Mouse (Mus musculus) embryonic facial prominence, embryonic 11.5 days (tissue): ENCODE measurements around the gene Mettl23. TPM values are rescaled to one million over a fixed set of nuclear protein-coding genes. Genes with fewer than 3 reads are reported as not detected.
A peak's percentile ranks its signal among the peaks of the same experiment; 100 is the strongest.

ENCODE experiments used
- ATAC-seq: fragments of 200-750 bp; cut with Nextera tagmentation; replicated peaks from 2 replicates; pipeline ENCODE4 v1.8.0; 2017; ENCODE audit warnings: low read depth; ENCODE audit not compliant: insufficient number of reproducible peaks, low FRiP score, low TSS enrichment
- DNase-seq: peaks from one replicate; pipeline ENCODE4 v3.0.0-alpha.2; 2015; ENCODE audit warnings: low spot score
- H3K27ac ChIP-seq: fragments of 300-500 bp; sonication (generic); replicated peaks from 2 replicates; pipeline ENCODE4 v1.5.1; 2014; ENCODE audit warnings: mild to moderate bottlenecking, low read depth, low read length, control low read depth
- H3K27me3 ChIP-seq: fragments of 300-500 bp; sonication (generic); 2 replicates; pipeline ENCODE4 v1.6.1; 2014; ENCODE audit warnings: mild to moderate bottlenecking, low read length, moderate library complexity, mixed read lengths; ENCODE audit not compliant: control insufficient read depth, insufficient read depth
- H3K36me3 ChIP-seq: fragments of 300-500 bp; sonication (generic); replicated peaks from 2 replicates; pipeline ENCODE4 v1.6.1; 2014; ENCODE audit warnings: low read depth, mild to moderate bottlenecking, low read length, moderate library complexity, mixed read lengths; ENCODE audit not compliant: control insufficient read depth, insufficient read depth
- H3K4me1 ChIP-seq: fragments of 300-500 bp; sonication (generic); 2 replicates; pipeline ENCODE4 v1.6.1; 2014; ENCODE audit warnings: low read length, mixed read lengths; ENCODE audit not compliant: control insufficient read depth, insufficient read depth
- H3K4me2 ChIP-seq: fragments of 300-500 bp; sonication (generic); 2 replicates; pipeline ENCODE4 v1.6.1; 2014; ENCODE audit warnings: low read depth, mild to moderate bottlenecking, control low read depth, low read length, moderate library complexity
- H3K4me3 ChIP-seq: fragments of 300-500 bp; sonication (generic); 2 replicates; pipeline ENCODE4 v1.5.1; 2014; ENCODE audit warnings: low read depth, low read length, control low read depth
- H3K9ac ChIP-seq: fragments of 300-500 bp; sonication (generic); replicated peaks from 2 replicates; pipeline ENCODE4 v1.6.1; 2014; ENCODE audit warnings: mild to moderate bottlenecking, control low read depth, low read length
- H3K9me3 ChIP-seq: fragments of 300-500 bp; sonication (generic); replicated peaks from 2 replicates; pipeline ENCODE4 v1.6.1; 2016; ENCODE audit warnings: mild to moderate bottlenecking, low read length, inconsistent platforms, mixed read lengths; ENCODE audit not compliant: control insufficient read depth
- WGBS: fragments of 180-500 bp; shearing (Covaris S2); extraction: QIAGEN DNeasy Blood & Tissue Kit; methylation state at CpG from one replicate; pipeline ENCODE4 v1.1.7; 2014; 5-methylcytosine and 5-hydroxymethylcytosine counted together
- polyA plus RNA-seq: library from polyadenylated mRNA; unstranded; fragments of >200 nt; fragmentation: Nextera tagmentation; extraction: Ambion mirVana; gene quantifications from 2 replicates; pipeline ENCODE4 v1.2.1, GENCODE M21; 2014

Gene Mettl23
- polyA plus RNA-seq, 1 experiment from 2014 or later: 67.0 TPM

DNA sequence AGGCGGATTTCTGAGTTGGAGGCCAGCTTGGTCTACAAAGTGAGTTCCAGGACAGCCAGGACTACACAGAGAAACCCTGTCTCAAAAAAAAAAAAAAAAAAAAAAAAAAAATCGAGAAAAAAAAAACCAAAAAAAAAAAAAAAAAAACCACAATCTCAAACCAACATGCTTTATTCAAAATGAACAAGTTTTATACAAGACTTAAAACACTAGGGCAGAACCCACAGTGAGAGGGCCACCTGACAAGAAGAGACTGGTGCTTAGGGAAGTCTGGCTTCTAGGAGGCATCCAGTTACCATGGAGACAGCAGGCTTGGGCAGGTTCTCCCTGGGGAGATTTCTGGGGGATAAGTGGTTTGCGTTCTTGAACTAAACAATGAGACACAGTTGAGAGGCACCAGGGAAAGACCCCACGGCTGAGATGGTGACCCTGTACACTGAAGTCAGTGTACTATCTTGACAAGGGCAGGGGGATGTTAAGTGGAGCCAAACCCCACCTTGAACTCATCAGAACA is 10.8 kb upstream of the Mettl23 start:
- peak; percentile 71 for DNase-seq
- Histone ChIP-seq H3K27ac (no peak overlapping the region), H3K4me3 (no peak overlapping the region), H3K9ac (no peak overlapping the region), H3K27me3 (no peaks in the 10 kb centered on the region), H3K4me1 (peaks cover 3% of the 10 kb centered on the region; the same call in 1 of the 2 replicates), H3K4me2 (no peak overlapping the region), H3K36me3 (peaks cover 11% of the 10 kb centered on the region), H3K9me3 (no peaks in the 10 kb centered on the region)
- WGBS: 23% methylated on average over 4 of the region's 4 CpGs
- no peak for ATAC-seq

GRCm38 (mm10) chr11:116834954-116835353 is 8.1 kb upstream of the Mettl23 start:
- WGBS: 96% methylated on average over 1 of the region's 1 CpGs
- no peak for DNase-seq

DNA sequence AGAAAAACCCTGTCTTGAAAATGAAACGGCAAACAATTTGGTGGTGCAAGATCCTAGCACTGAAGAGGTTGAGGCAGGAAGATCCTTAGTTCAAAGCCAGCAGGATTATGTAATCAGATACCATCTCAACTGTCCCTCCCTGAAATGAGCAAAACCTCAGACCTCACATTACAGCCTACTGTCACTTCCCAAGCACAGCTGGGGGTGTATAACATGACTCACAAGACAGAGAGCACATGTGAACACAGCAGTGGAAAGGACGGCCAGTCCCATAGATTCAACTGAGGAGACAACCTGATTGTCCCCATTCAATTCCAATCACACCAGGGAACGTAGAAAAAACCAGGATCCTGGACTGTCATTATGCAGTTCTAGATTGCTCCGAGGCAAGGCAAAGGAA is 6.8 kb upstream of the Mettl23 start:
- no peak for ATAC-seq
- Histone ChIP-seq H3K9me3 (no peaks in the 10 kb centered on the region), H3K9ac (no peak overlapping the region), H3K27me3 (no peaks in the 10 kb centered on the region), H3K27ac (no peak overlapping the region), H3K4me3 (no peak overlapping the region), H3K4me1 (no peaks in the 10 kb centered on the region; the same call in 1 of the 2 replicates), H3K4me2 (no peak overlapping the region), H3K36me3 (peaks cover 14% of the 10 kb centered on the region)
- DNase-seq: no peak
- WGBS: 93% methylated on average over 4 of the region's 4 CpGs

More at GRCm38 (mm10) chr11:116834954-116835353, 8.1 kb upstream of the Mettl23 start:
- no peak for ATAC-seq
- H3K4me2 ChIP-seq: no peak overlapping the region
- H3K9me3 ChIP-seq: no peaks in the 10 kb centered on the region
- H3K4me3 ChIP-seq: no peak overlapping the region
- peaks cover 14% of the 10 kb centered on the region for H3K36me3 ChIP-seq
- no peak overlapping the region for H3K9ac ChIP-seq
- H3K27me3 ChIP-seq: no peaks in the 10 kb centered on the region
- H3K27ac ChIP-seq: no peak overlapping the region
- no peaks in the 10 kb centered on the region for H3K4me1 ChIP-seq

GRCm38 (mm10) chr11:116837441-116837840 is 5.6 kb upstream of the Mettl23 start:
- H3K9me3 ChIP-seq: no peaks in the 10 kb centered on the region
- H3K27ac ChIP-seq: no peak overlapping the region
- H3K27me3 ChIP-seq: no peaks in the 10 kb centered on the region
- 94% methylated on average over 10 of the region's 10 CpGs for WGBS
- no peak overlapping the region for H3K9ac ChIP-seq
- DNase-seq: no peak
- peaks cover 14% of the 10 kb centered on the region for H3K36me3 ChIP-seq
- ATAC-seq: no peak
- no peaks in the 10 kb centered on the region; the same call in 1 of the 2 replicates for H3K4me1 ChIP-seq
- no peak overlapping the region for H3K4me3 ChIP-seq
- no peak overlapping the region for H3K4me2 ChIP-seq

GRCm38 (mm10) chr11:116838936-116839335 is 4.1 kb upstream of the Mettl23 start:
- Histone ChIP-seq H3K4me1 (no peaks in the 10 kb centered on the region; the same call in 1 of the 2 replicates), H3K27ac (no peak overlapping the region), H3K9ac (no peak overlapping the region), H3K4me2 (no peak overlapping the region), H3K27me3 (no peaks in the 10 kb centered on the region), H3K36me3 (peaks cover 14% of the 10 kb centered on the region), H3K9me3 (no peaks in the 10 kb centered on the region), H3K4me3 (no peak overlapping the region)
- ATAC-seq (no peak), DNase-seq (no peak)
- WGBS: 87% methylated on average over 14 of the region's 14 CpGs

DNA sequence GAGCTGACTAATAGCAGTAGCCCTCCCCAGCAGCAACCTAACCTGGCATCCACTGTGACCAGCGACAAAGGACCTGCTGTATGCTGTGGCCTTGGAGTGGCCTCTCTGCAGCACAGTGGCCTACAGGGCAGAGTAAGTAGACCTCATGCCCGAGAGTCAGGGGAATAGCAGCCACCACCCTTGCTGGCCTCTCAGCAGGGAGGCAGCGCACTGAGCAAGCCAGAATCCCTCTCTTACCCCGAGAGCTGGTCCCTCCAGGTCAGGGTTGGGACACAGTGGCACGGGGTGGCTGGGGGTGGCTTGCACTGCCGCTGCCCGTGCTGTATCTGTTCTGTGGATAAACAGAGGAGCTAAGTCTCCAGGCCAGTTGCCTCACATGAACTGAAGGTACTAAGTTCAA is 3.5 kb upstream of the Mettl23 start:
- H3K4me2 ChIP-seq: no peak overlapping the region
- DNase-seq (no peak), ATAC-seq (no peak)
- no peaks in the 10 kb centered on the region for H3K9me3 ChIP-seq
- peaks cover 11% of the 10 kb centered on the region for H3K36me3 ChIP-seq
- WGBS: 76% methylated on average over 7 of the region's 7 CpGs
- H3K27ac ChIP-seq: no peak overlapping the region
- no peaks in the 10 kb centered on the region for H3K27me3 ChIP-seq
- H3K9ac ChIP-seq: no peak overlapping the region
- H3K4me3 ChIP-seq: no peak overlapping the region
- H3K4me1 ChIP-seq: no peaks in the 10 kb centered on the region; the same call in none of the 2 replicates

GRCm38 (mm10) chr11:116840748-116841147 is 2.3 kb upstream of the Mettl23 start:
- Histone ChIP-seq H3K9me3 (no peaks in the 10 kb centered on the region), H3K27ac (no peak overlapping the region), H3K4me3 (no peak overlapping the region), H3K9ac (no peak overlapping the region), H3K4me1 (no peaks in the 10 kb centered on the region; the same call in none of the 2 replicates), H3K27me3 (no peaks in the 10 kb centered on the region), H3K36me3 (peaks cover 11% of the 10 kb centered on the region), H3K4me2 (0 out of 2 replicates have a peak overlapping the region, but pooled peaks have one; percentile 10)
- WGBS: 87% methylated on average over 4 of the region's 4 CpGs
- ATAC-seq (no peak), DNase-seq (no peak)

GRCm38 (mm10) chr11:116842531-116843260 is 382 bp upstream of the Mettl23 start:
- DNase-seq: peak; percentile 70
- H3K9ac ChIP-seq: peak overlapping the region; percentile 89
- H3K27ac ChIP-seq: peak overlapping the region; percentile 96
- peak overlapping the region; percentile 83 for H3K4me3 ChIP-seq
- under 1% methylated on average over 71 of the region's 73 CpGs for WGBS
- no peaks in the 10 kb centered on the region for H3K27me3 ChIP-seq
- ATAC-seq: peak; percentile 49
- no peaks in the 10 kb centered on the region; the same call in none of the 2 replicates for H3K4me1 ChIP-seq
- no peaks in the 10 kb centered on the region; the same call in 1 of the 2 replicates for H3K36me3 ChIP-seq
- peak overlapping the region; percentile 84 for H3K4me2 ChIP-seq
- H3K9me3 ChIP-seq: no peaks in the 10 kb centered on the region
